Mouse (Mus musculus) heart, embryonic 14.5 days (tissue): ENCODE data around the gene Msh5. TPM values are rescaled to one million over a fixed set of nuclear protein-coding genes. Genes with fewer than 3 reads are reported as not detected.
A peak's percentile ranks its signal among the peaks of the same experiment; 100 is the strongest.

ENCODE experiments used
- ATAC-seq: fragments of 200-750 bp; cut with Nextera tagmentation; 2 replicates; pipeline ENCODE4 v1.8.0; 2017; ENCODE audit warnings: low read depth, moderate TSS enrichment; ENCODE audit not compliant: insufficient number of reproducible peaks, insufficient read depth, low FRiP score
- H3K27ac ChIP-seq, 2 experiments: fragments of 200-500 bp in 1 of 2; fragments of 300-500 bp in 1 of 2; sonication (generic) in 1 of 2; replicated peaks in 1 of 2; 2 replicates each; pipeline ENCODE4 v1.5.1; 2012 to 2014; ENCODE audit warnings: low read depth in 2 of 2, low read length in 2 of 2, control low read depth in 1 of 2, mild to moderate bottlenecking in 1 of 2, mixed read lengths in 1 of 2; ENCODE audit not compliant: control insufficient read depth in 1 of 2, insufficient read depth in 1 of 2
- H3K27me3 ChIP-seq: fragments of 300-500 bp; sonication (generic); 2 replicates; pipeline ENCODE4 v1.6.1; 2014; ENCODE audit warnings: mild to moderate bottlenecking, low read length, control low read depth; ENCODE audit not compliant: control insufficient read depth, insufficient read depth
- H3K36me3 ChIP-seq: fragments of 300-500 bp; sonication (generic); 2 replicates; pipeline ENCODE4 v1.6.1; 2014; ENCODE audit warnings: mild to moderate bottlenecking, control low read depth, low read length, mixed read lengths; ENCODE audit not compliant: control insufficient read depth, insufficient read depth
- H3K4me1 ChIP-seq, 2 experiments: fragments of 200-500 bp in 1 of 2; fragments of 300-500 bp in 1 of 2; sonication (generic) in 1 of 2; 2 replicates each; pipeline ENCODE4 v1.6.1; 2012 to 2014; ENCODE audit warnings: low read length in 2 of 2, control low read depth in 1 of 2, mixed read lengths in 1 of 2; ENCODE audit not compliant: control insufficient read depth in 2 of 2, insufficient read depth in 2 of 2
- H3K4me2 ChIP-seq: fragments of 300-500 bp; sonication (generic); 2 replicates; pipeline ENCODE4 v1.6.1; 2014; ENCODE audit warnings: mild to moderate bottlenecking, low read length
- H3K4me3 ChIP-seq, 2 experiments: fragments of 200-500 bp in 1 of 2; fragments of 300-500 bp in 1 of 2; sonication (generic) in 1 of 2; 2 replicates each; pipeline ENCODE4 v1.5.1; 2012 to 2014; ENCODE audit warnings: low read length in 2 of 2, mild to moderate bottlenecking in 2 of 2, control low read depth in 1 of 2, low read depth in 1 of 2, moderate library complexity in 1 of 2; ENCODE audit not compliant: control insufficient read depth in 1 of 2, insufficient read depth in 1 of 2
- H3K9ac ChIP-seq: fragments of 300-500 bp; sonication (generic); 2 replicates; pipeline ENCODE4 v1.6.1; 2014; ENCODE audit warnings: mild to moderate bottlenecking, low read length
- H3K9me3 ChIP-seq: fragments of 300-500 bp; sonication (generic); 2 replicates; pipeline ENCODE4 v1.6.1; 2016; ENCODE audit warnings: low read length, control low read depth; ENCODE audit not compliant: control insufficient read depth
- WGBS: fragments of 180-500 bp; shearing (Covaris S2); extraction: QIAGEN DNeasy Blood & Tissue Kit; methylation state at CpG from one replicate; pipeline ENCODE4 v1.1.7; 2014; 5-methylcytosine and 5-hydroxymethylcytosine counted together
- polyA plus RNA-seq: library from polyadenylated mRNA; unstranded; fragments of >200 nt; fragmentation: Nextera tagmentation; extraction: Ambion mirVana; gene quantifications from 2 replicates; pipeline ENCODE4 v1.2.1, GENCODE M21; 2014

Gene Msh5
- polyA plus RNA-seq, 1 experiment from 2014 or later, result 2.6 TPM

GRCm38 (mm10) chr17:35058911-35059892, 12.7 kb upstream of the Msh5 start, which contains the start of gene Ddah2:
TSS of gene Ddah2 (plus strand) at chr17:35059035.
- Histone ChIP-seq H3K27me3 (peaks cover 8% of the 10 kb centered on the region; the same call in 1 of the 2 replicates), H3K9me3 (no peaks in the 10 kb centered on the region), H3K9ac (peak within 1 kb of the TSS; percentile 91), H3K4me1 (peaks cover 4 to 14% of the 10 kb centered on the region in 2 experiments), H3K4me3 (peak within 1 kb of the TSS; percentile 66 to 94), H3K4me2 (peak within 1 kb of the TSS; percentile 93), H3K36me3 (peaks cover 68% of the 10 kb centered on the region), H3K27ac (peak within 1 kb of the TSS; percentile 94 to 97)
- WGBS, result under 1% methylated on average over 57 of the region's 57 CpGs
- peak; percentile 93 for ATAC-seq

- H3K4me2 ChIP-seq, result peak overlapping the region; percentile 93; the same call in 1 of the 2 replicates
- H3K27ac ChIP-seq, result peak overlapping the region; percentile 46 to 94; a peak in 3 of 4 replicates
- no peak overlapping the region; the same call in 1 of the 2 replicates for H3K9ac ChIP-seq
- no peaks in the 10 kb centered on the region for H3K9me3 ChIP-seq
- peaks cover 77% of the 10 kb centered on the region for H3K36me3 ChIP-seq
- peaks cover 4 to 14% of the 10 kb centered on the region in 2 experiments for H3K4me1 ChIP-seq
- no peaks in the 10 kb centered on the region for H3K27me3 ChIP-seq
- 47% methylated on average over 9 of the region's 9 CpGs for WGBS
- no peak for ATAC-seq
- H3K4me3 ChIP-seq, result peak overlapping the region in 1 of 2 experiments; percentile 66; a peak in 2 of 4 replicates
These were observed 11.8 kb upstream of the Msh5 start for GRCm38 (mm10) chr17:35058316-35058715.

- ATAC-seq, result no peak
- H3K4me1 ChIP-seq, result peaks cover 12 to 24% of the 10 kb centered on the region in 2 experiments
- H3K27ac ChIP-seq, result no peak overlapping the region
These were observed 10.5 kb upstream of the Msh5 start for GRCm38 (mm10) chr17:35057090-35057489.

GRCm38 (mm10) chr17:35055691-35056495, 9.3 kb upstream of the Msh5 start:
- no peaks in the 10 kb centered on the region for H3K27me3 ChIP-seq
- H3K27ac ChIP-seq, result 0 out of 4 replicates have a peak overlapping the region, but pooled peaks of 1 of the 2 experiments have one; percentile 19
- H3K4me1 ChIP-seq, result peaks cover 13 to 25% of the 10 kb centered on the region in 2 experiments
- no peak overlapping the region for H3K4me3 ChIP-seq
- no peak overlapping the region for H3K4me2 ChIP-seq
- no peak for ATAC-seq
- no peak overlapping the region for H3K9ac ChIP-seq
- peaks cover 71% of the 10 kb centered on the region for H3K36me3 ChIP-seq
- WGBS, result 89% methylated on average over 7 of the region's 7 CpGs
- no peaks in the 10 kb centered on the region for H3K9me3 ChIP-seq

More at GRCm38 (mm10) chr17:35057090-35057489, 10.5 kb upstream of the Msh5 start:
- H3K9ac ChIP-seq, result no peak overlapping the region
- H3K9me3 ChIP-seq, result no peaks in the 10 kb centered on the region
- H3K4me2 ChIP-seq, result no peak overlapping the region
- peaks cover 83% of the 10 kb centered on the region for H3K36me3 ChIP-seq
- no peaks in the 10 kb centered on the region for H3K27me3 ChIP-seq
- H3K4me3 ChIP-seq, result no peak overlapping the region
- WGBS, result 70% methylated on average over 3 of the region's 3 CpGs

GRCm38 (mm10) chr17:35052271-35052798, 5.8 kb upstream of the Msh5 start:
- H3K27me3 ChIP-seq, result no peaks in the 10 kb centered on the region
- no peaks in the 10 kb centered on the region for H3K9me3 ChIP-seq
- peak overlapping the region; percentile 94 for H3K9ac ChIP-seq
- no peak for ATAC-seq
- H3K4me3 ChIP-seq, result peak overlapping the region; percentile 55 to 63
- H3K36me3 ChIP-seq, result peaks cover 52% of the 10 kb centered on the region
- H3K4me2 ChIP-seq, result peak overlapping the region; percentile 75
- peaks cover 23 to 33% of the 10 kb centered on the region in 2 experiments for H3K4me1 ChIP-seq
- WGBS, result 57% methylated on average over 12 of the region's 12 CpGs
- peak overlapping the region; percentile 99 for H3K27ac ChIP-seq

- Histone ChIP-seq H3K9ac (peak overlapping the region; percentile 94), H3K36me3 (peaks cover 43% of the 10 kb centered on the region), H3K27me3 (no peaks in the 10 kb centered on the region), H3K4me1 (peaks cover 23 to 38% of the 10 kb centered on the region in 2 experiments), H3K4me3 (peak overlapping the region; percentile 55 to 63), H3K27ac (peak overlapping the region; percentile 99), H3K9me3 (no peaks in the 10 kb centered on the region), H3K4me2 (peak overlapping the region; percentile 75)
- WGBS, result under 1% methylated on average over 21 of the region's 21 CpGs
- peak; percentile 78 for ATAC-seq
These were observed 4.9 kb upstream of the Msh5 start for GRCm38 (mm10) chr17:35051156-35052086.
